Mouse (Mus musculus) intestine, postnatal 0 days (tissue): ENCODE data around the gene Cdx2. TPM values are rescaled to one million over a fixed set of nuclear protein-coding genes. Genes with fewer than 3 reads are reported as not detected.

Experiments used
- ATAC-seq: fragments of 200-750 bp; cut with Nextera tagmentation; 2 replicates; pipeline ENCODE4 v1.8.0; 2017; ENCODE audit warnings: mild to moderate bottlenecking, moderate TSS enrichment, moderate library complexity
- H3K27ac ChIP-seq: fragments of 300-500 bp; sonication (generic); 2 replicates; pipeline ENCODE4 v1.5.1; 2014; ENCODE audit warnings: mild to moderate bottlenecking, low read depth, low read length, moderate library complexity
- H3K27me3 ChIP-seq: fragments of 300-500 bp; sonication (generic); replicated peaks from 2 replicates; pipeline ENCODE4 v1.6.1; 2014; ENCODE audit warnings: low read length, mixed read lengths; ENCODE audit not compliant: control insufficient read depth, insufficient read depth
- H3K36me3 ChIP-seq: fragments of 300-500 bp; sonication (generic); 2 replicates; pipeline ENCODE4 v1.6.1; 2014; ENCODE audit warnings: mild to moderate bottlenecking, moderate library complexity; ENCODE audit not compliant: control insufficient read depth, insufficient read depth
- H3K4me1 ChIP-seq: fragments of 300-500 bp; sonication (generic); replicated peaks from 2 replicates; pipeline ENCODE4 v1.6.1; 2014; ENCODE audit warnings: antibody characterized with exemption, low read length, mixed read lengths; ENCODE audit not compliant: control insufficient read depth, insufficient read depth
- H3K4me2 ChIP-seq: fragments of 300-500 bp; sonication (generic); replicated peaks from 2 replicates; pipeline ENCODE4 v1.6.1; 2014; ENCODE audit warnings: low read depth, mild to moderate bottlenecking, moderate library complexity
- H3K4me3 ChIP-seq: fragments of 300-500 bp; sonication (generic); 2 replicates; pipeline ENCODE4 v1.5.1; 2014; ENCODE audit warnings: low read depth, low read length
- H3K9ac ChIP-seq: fragments of 300-500 bp; sonication (generic); 2 replicates; pipeline ENCODE4 v1.6.1; 2014; ENCODE audit warnings: mild to moderate bottlenecking, low read depth, low read length
- H3K9me3 ChIP-seq: fragments of 300-500 bp; sonication (generic); 2 replicates; pipeline ENCODE4 v1.6.1; 2016; ENCODE audit warnings: mixed run types; ENCODE audit not compliant: control insufficient read depth
- CTCF ChIP-seq: sonication (generic); IDR thresholded peaks from 2 replicates; pipeline ENCODE4 v1.5.1; 2016; ENCODE audit warnings: low read depth, mild to moderate bottlenecking, control low read depth, antibody characterized with exemption, moderate library complexity
- WGBS: fragments of 180-500 bp; shearing (Covaris S2); extraction: QIAGEN DNeasy Blood & Tissue Kit; methylation state at CpG from one replicate; pipeline ENCODE4 v1.1.7; 2014; 5-methylcytosine and 5-hydroxymethylcytosine counted together
- polyA plus RNA-seq: library from polyadenylated mRNA; unstranded; fragments of >200 nt; fragmentation: Nextera tagmentation; extraction: Ambion mirVana; gene quantifications from 2 replicates; pipeline ENCODE4 v1.2.1, GENCODE M21; 2015

Gene Cdx2
- polyA plus RNA-seq, 1 experiment from 2014 or later: 35.0 TPM

GRCm38 (mm10) chr5:147345981-147346380, 38.9 kb upstream of the Cdx2 start:
- whole genome bisulfite sequencing: 83% methylated on average over 1 of the region's 1 CpGs

GRCm38 (mm10) chr5:147343904-147344303, 36.8 kb upstream of the Cdx2 start:
- H3K9me3 ChIP-seq: no peaks in the 10 kb centered on the region
- TF ChIP-seq CTCF: no peak
- H3K36me3 ChIP-seq: no peaks in the 10 kb centered on the region
- 83% methylated on average over 10 of the region's 10 CpGs for whole genome bisulfite sequencing
- no peak overlapping the region for H3K27ac ChIP-seq
- H3K4me3 ChIP-seq: no peak overlapping the region
- no peak overlapping the region for H3K9ac ChIP-seq
- H3K27me3 ChIP-seq: no peaks in the 10 kb centered on the region
- H3K4me2 ChIP-seq: no peak overlapping the region
- H3K4me1 ChIP-seq: no peaks in the 10 kb centered on the region
- ATAC-seq: no peak

More at GRCm38 (mm10) chr5:147345981-147346380, 38.9 kb upstream of the Cdx2 start:
- Histone ChIP-seq H3K9ac (no peak overlapping the region), H3K4me1 (no peaks in the 10 kb centered on the region), H3K27ac (no peak overlapping the region), H3K36me3 (no peaks in the 10 kb centered on the region), H3K9me3 (no peaks in the 10 kb centered on the region), H3K27me3 (no peaks in the 10 kb centered on the region), H3K4me3 (no peak overlapping the region), H3K4me2 (no peak overlapping the region)
- TF ChIP-seq CTCF: no peak
- no peak for ATAC-seq

GRCm38 (mm10) chr5:147342901-147343300, 35.8 kb upstream of the Cdx2 start:
- WGBS: 89% methylated on average over 6 of the region's 6 CpGs
- no peak for ATAC-seq
- no peaks in the 10 kb centered on the region for H3K36me3 ChIP-seq
- no peak overlapping the region for H3K9ac ChIP-seq
- no peak overlapping the region for H3K27ac ChIP-seq
- no peak overlapping the region for H3K4me3 ChIP-seq
- no peaks in the 10 kb centered on the region for H3K4me1 ChIP-seq
- no peak overlapping the region for H3K4me2 ChIP-seq
- no peaks in the 10 kb centered on the region for H3K9me3 ChIP-seq
- no peak for TF ChIP-seq CTCF
- H3K27me3 ChIP-seq: no peaks in the 10 kb centered on the region

- WGBS: 30% methylated on average over 13 of the region's 13 CpGs
- no peak for ATAC-seq
Observed at GRCm38 (mm10) chr5:147340741-147341414, 33.8 kb upstream of the Cdx2 start.

GRCm38 (mm10) chr5:147339560-147339959, 32.5 kb upstream of the Cdx2 start:
- H3K4me2 ChIP-seq: no peak overlapping the region
- no peaks in the 10 kb centered on the region for H3K36me3 ChIP-seq
- no peaks in the 10 kb centered on the region for H3K9me3 ChIP-seq
- no peak overlapping the region for H3K4me3 ChIP-seq
- no peaks in the 10 kb centered on the region for H3K4me1 ChIP-seq
- no peak for TF ChIP-seq CTCF
- no peak overlapping the region for H3K9ac ChIP-seq
- no peak for ATAC-seq
- no peaks in the 10 kb centered on the region for H3K27me3 ChIP-seq
- 74% methylated on average over 11 of the region's 11 CpGs for WGBS
- no peak overlapping the region for H3K27ac ChIP-seq

More at GRCm38 (mm10) chr5:147340741-147341414, 33.8 kb upstream of the Cdx2 start:
- Histone ChIP-seq H3K36me3 (no peaks in the 10 kb centered on the region), H3K4me1 (no peaks in the 10 kb centered on the region), H3K27me3 (no peaks in the 10 kb centered on the region), H3K9me3 (no peaks in the 10 kb centered on the region), H3K9ac (no peak overlapping the region), H3K4me2 (no peak overlapping the region), H3K27ac (no peak overlapping the region), H3K4me3 (no peak overlapping the region)
- no peak for TF ChIP-seq CTCF

GRCm38 (mm10) chr5:147338967-147339366, 31.9 kb upstream of the Cdx2 start:
- H3K4me3 ChIP-seq: no peak overlapping the region
- H3K9me3 ChIP-seq: no peaks in the 10 kb centered on the region
- no peaks in the 10 kb centered on the region for H3K4me1 ChIP-seq
- no peaks in the 10 kb centered on the region for H3K36me3 ChIP-seq
- H3K27me3 ChIP-seq: no peaks in the 10 kb centered on the region
- WGBS: 35% methylated on average over 9 of the region's 9 CpGs
- no peak overlapping the region for H3K9ac ChIP-seq
- no peak overlapping the region for H3K4me2 ChIP-seq
- no peak for TF ChIP-seq CTCF
- H3K27ac ChIP-seq: no peak overlapping the region
- ATAC-seq: no peak
